Mouse (Mus musculus): Measurements from ENCODE around the gene Gna12.

DNA sequence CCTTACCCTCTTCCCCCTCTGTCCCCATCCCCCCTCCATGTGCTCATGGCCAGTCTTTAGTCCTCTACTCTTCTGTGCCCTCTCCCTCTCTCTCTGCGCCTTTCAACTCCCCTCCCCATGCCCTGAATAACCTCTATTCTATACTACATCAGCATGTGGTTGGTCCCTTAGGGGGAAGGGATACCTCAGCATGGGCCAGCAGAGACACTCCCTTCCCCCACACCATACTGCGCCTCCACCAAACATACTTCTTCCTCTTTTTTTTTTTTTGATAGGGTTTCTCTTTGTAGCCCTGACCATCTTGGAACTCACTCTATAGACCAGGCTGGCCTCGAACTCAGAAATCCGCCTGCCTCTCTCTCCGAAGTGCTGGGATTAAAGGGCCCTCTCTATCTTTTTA is 15.8 kb downstream of the Gna12 start:
- no peak for TF ChIP-seq GATA1 (IDR thresholded peaks at IDR 0.05; ENCODE audit: low read length)
- TF ChIP-seq TAL1 (IDR thresholded peaks at IDR 0.05; ENCODE audit: low read length), result no peak
